Mouse (Mus musculus) thymus, adult 2 months (tissue): ENCODE measurements around the gene Vamp2. TPM values are rescaled to one million over a fixed set of nuclear protein-coding genes. Genes with fewer than 3 reads are reported as not detected.

Source experiments
- DNase-seq: peaks from one replicate; pipeline ENCODE4 v3.0.0; 2021
- H3K27ac ChIP-seq: fragments of 200-500 bp; 2 replicates; pipeline ENCODE4 v1.5.1; 2012; ENCODE audit warnings: low read length, control low read depth; ENCODE audit not compliant: control insufficient read depth, insufficient read depth
- H3K27me3 ChIP-seq: fragments of 200-500 bp; 2 replicates; pipeline ENCODE4 v1.6.1; 2012; ENCODE audit warnings: mild to moderate bottlenecking, low read length, moderate library complexity, mixed read lengths; ENCODE audit not compliant: control insufficient read depth, insufficient read depth
- H3K36me3 ChIP-seq: fragments of 200-500 bp; 2 replicates; pipeline ENCODE4 v1.6.1; 2012; ENCODE audit warnings: mild to moderate bottlenecking, low read length, moderate library complexity; ENCODE audit not compliant: control insufficient read depth, insufficient read depth
- H3K4me1 ChIP-seq: fragments of 200-500 bp; replicated peaks from 2 replicates; pipeline ENCODE4 v1.6.1; 2012; ENCODE audit warnings: low read length; ENCODE audit not compliant: control insufficient read depth, insufficient read depth
- H3K4me3 ChIP-seq: fragments of 200-500 bp; 2 replicates; pipeline ENCODE4 v1.5.1; 2012; ENCODE audit warnings: mild to moderate bottlenecking, low read length, control low read depth, moderate library complexity; ENCODE audit not compliant: control insufficient read depth, insufficient read depth
- CTCF ChIP-seq: fragments of 200-500 bp; IDR thresholded peaks from 2 replicates; pipeline ENCODE4 v1.5.1; 2012; ENCODE audit warnings: mild to moderate bottlenecking, control low read depth, low read length, moderate library complexity, borderline replicate concordance; ENCODE audit not compliant: control insufficient read depth, poor library complexity, insufficient read depth; ENCODE audit errors: extremely low read depth
- POLR2A ChIP-seq: fragments of 200-500 bp; IDR thresholded peaks from 2 replicates; pipeline ENCODE4 v1.6.1; 2012; ENCODE audit warnings: mild to moderate bottlenecking, low read length, control low read depth, moderate library complexity; ENCODE audit not compliant: control insufficient read depth, poor library complexity, insufficient read depth; ENCODE audit errors: extremely low read depth
- WGBS: fragments of 180-500 bp; shearing (Covaris S2); methylation state at CpG from one replicate; pipeline ENCODE4 v1.1.7; 2018; 5-methylcytosine and 5-hydroxymethylcytosine counted together
- polyA plus RNA-seq: library from polyadenylated mRNA; depleted of rRNA; stranded (reverse); fragments of >200 nt; gene quantifications from 2 replicates; pipeline ENCODE4 v1.2.3, GENCODE M21; 2012

Vamp2 gene
- polyA plus RNA-seq, 1 experiment, result 159 TPM

DNA sequence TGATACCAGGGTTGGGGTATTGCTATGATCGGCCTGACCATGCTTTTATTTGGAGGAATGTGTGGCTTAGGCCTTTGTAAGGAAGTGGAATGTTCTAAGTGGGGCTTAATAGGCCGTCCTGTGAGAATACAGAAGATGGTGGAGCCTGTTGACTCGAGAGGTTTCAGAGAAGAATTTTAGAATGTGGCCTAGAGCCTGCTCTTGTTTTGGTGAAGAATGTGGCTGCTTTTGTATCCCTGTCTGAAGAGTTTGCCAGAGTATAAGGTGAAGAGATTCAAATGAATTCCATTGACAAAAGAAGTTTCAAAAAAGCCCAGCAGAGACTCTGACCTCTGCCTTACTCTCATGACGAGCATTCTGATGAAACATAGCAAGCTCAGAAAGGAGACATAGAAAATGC is 36.5 kb upstream of the Vamp2 start:
- peaks cover 16% of the 10 kb centered on the region for H3K4me1 ChIP-seq
- no peaks in the 10 kb centered on the region for H3K27me3 ChIP-seq
- H3K36me3 ChIP-seq, result peaks cover 4% of the 10 kb centered on the region
- H3K27ac ChIP-seq, result no peak overlapping the region
- no peak for DNase-seq
- TF ChIP-seq POLR2A, result no peak
- no peak overlapping the region for H3K4me3 ChIP-seq
- 94% methylated on average over 4 of the region's 4 CpGs for WGBS

DNA sequence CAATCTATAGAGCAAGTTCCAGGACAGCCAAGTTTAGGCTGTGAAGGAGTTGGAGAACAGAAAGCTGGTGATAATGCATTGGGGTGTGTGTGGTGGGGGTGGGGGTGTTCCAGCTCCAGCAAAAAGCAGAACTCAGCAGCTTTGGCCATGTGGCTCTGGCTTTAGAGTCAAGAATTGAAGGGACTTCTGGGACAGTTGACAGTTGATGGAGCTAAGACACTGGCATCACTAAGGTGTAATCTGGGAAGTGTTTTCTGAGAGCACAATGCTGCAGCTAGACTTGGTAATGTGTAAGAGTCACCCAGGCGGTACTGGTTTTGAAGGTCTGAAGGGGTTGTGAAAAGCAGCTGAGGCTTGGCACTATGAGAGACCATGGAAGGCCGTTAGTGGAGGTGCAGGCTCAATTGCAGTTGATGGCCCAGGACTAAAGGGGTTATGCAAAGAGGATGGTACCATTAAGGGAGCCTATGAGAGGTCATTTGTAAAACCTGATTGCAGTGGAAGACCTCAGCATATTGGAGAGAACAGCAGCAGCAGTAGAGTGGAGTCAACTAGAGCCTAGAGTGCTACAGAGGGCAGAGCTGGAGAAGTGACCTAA is 35.4 kb upstream of the Vamp2 start:
- peaks cover 4% of the 10 kb centered on the region for H3K36me3 ChIP-seq
- 99% methylated on average over 2 of the region's 2 CpGs for WGBS
- TF ChIP-seq POLR2A (no peak), CTCF (no peak)

DNA sequence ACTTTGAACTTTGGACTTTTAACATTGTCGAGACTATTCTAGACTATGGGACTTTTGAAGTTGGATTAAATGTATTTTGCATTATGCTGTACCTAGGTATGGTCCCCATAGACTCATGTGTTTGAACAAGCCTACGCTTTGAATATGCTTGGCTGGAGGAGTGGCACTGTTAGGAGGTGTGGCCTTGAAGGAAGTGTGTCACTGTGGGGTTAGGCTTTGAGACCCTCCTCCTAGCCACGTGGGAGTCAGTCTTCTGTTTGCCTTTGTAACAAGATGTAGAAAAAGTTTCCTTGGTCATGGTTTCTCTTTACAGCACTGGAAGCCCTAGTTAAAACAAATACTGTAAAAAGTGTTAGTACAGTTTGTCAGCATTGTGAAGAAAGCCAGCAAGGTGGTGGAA is 34.4 kb upstream of the Vamp2 start:
- no peak overlapping the region for H3K27ac ChIP-seq
- DNase-seq, result no peak
- WGBS, result 31% methylated on average over 3 of the region's 3 CpGs
- H3K4me3 ChIP-seq, result no peak overlapping the region
- TF ChIP-seq CTCF (no peak), POLR2A (no peak)
- no peaks in the 10 kb centered on the region for H3K27me3 ChIP-seq
- peaks cover 4% of the 10 kb centered on the region for H3K36me3 ChIP-seq
- peaks cover 18% of the 10 kb centered on the region for H3K4me1 ChIP-seq

More for the DNA sequence above, 35.4 kb upstream of the Vamp2 start:
- Histone ChIP-seq H3K4me1 (peaks cover 12% of the 10 kb centered on the region), H3K27me3 (no peaks in the 10 kb centered on the region), H3K4me3 (no peak overlapping the region), H3K27ac (no peak overlapping the region)
- no peak for DNase-seq

DNA sequence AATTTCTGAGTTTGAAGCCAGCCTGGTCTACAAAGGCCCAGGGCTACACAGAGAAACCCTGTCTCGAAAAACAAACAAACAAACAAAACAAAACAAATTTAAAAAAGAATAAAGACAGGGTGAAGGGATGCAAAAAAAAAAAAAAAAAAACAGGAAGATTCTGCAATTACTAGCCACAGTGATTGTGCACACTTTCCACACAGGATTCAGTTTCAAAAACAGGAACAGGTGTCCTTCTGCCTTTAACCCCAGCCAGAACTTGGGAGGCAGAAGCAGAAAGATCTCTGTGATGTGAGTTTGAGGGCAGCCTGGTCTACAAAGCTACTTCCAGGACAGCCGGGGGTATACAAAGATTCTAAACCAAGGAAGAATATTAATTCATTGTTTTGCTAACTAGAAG is 30.0 kb upstream of the Vamp2 start:
- Histone ChIP-seq H3K36me3 (no peaks in the 10 kb centered on the region), H3K4me1 (peaks cover 29% of the 10 kb centered on the region), H3K4me3 (peak overlapping the region; percentile 92), H3K27me3 (no peaks in the 10 kb centered on the region), H3K27ac (peak overlapping the region; percentile 75)
- DNase-seq, result no peak
- WGBS, result 51% methylated on average over 2 of the region's 2 CpGs
- TF ChIP-seq CTCF, result no peak
- TF ChIP-seq POLR2A, result no peak

DNA sequence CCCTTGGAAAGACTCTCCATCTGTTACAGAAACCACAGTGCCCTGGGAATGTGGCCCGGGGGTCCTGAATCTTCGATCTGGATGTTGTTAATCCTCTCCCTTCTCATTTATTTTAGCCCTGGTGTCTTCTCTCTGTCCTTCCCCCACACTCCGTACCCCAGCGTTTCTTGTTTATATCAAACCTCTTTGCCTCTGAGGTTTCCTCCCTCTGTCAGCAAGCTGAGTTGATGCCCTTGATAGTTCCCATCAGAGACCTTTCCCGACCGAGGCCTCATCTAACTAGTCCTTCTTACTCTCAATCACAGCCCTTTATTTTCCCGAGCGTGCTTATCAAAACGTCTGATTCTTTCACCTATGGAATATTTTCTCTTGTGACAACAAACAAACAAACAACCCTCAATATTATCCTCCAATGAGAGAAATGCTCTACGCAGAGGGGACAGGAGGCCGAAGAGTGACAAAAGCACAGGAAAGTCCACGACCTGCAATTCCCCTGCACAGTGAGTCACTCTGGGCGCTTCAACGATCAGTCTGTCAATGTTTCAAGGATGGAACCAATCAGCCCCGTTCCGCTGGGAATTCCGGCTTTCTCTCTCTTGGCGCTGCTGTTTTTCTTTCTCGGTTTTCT is 29.4 kb upstream of the Vamp2 start:
- H3K36me3 ChIP-seq, result no peaks in the 10 kb centered on the region
- no peaks in the 10 kb centered on the region for H3K27me3 ChIP-seq
- H3K4me3 ChIP-seq, result peak overlapping the region; percentile 92
- H3K27ac ChIP-seq, result peak overlapping the region; percentile 75
- TF ChIP-seq CTCF, result no peak
- TF ChIP-seq POLR2A, result no peak
- H3K4me1 ChIP-seq, result peaks cover 30% of the 10 kb centered on the region
- no peak for DNase-seq
- WGBS, result under 1% methylated on average over 19 of the region's 19 CpGs

DNA sequence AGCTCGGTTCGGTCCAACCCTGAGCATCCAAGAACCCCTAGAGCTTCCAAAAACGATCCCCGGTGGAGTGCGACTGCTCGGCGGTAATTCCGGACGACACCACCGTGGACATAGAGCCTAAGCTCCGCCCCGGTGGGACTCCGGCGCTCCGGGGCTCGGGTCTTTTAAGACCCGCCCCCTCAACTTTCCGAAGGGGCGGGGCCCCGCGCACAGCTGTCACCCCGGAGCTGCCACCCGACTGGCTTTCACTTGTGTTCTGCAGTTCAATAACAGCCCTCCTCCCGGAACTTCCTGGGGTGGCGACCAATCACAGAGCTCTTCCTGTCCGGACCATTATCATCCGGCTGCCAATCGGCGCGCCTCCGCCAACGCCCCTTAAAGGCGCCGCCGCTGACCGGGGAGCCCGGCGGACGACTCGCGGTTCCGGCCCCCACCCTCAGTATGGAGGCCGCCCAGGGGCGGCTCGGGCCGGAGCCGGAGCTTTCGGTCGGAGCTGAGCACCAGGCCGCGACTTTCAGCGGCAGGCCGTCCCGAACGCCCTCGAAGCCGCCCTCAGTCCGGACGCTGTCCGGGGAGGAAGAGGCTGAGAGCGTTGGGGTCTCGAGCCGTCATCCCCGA is 28.8 kb upstream of the Vamp2 start, which contains the start of gene Borcs6:
Gene Borcs6 (plus strand): TSS at position 361 of the 618 bp plus-strand sequence.
- 0% methylated on average over 64 of the region's 64 CpGs for WGBS
- Histone ChIP-seq H3K36me3 (no peaks in the 10 kb centered on the region), H3K27ac (peak within 1 kb of the TSS; percentile 75), H3K27me3 (no peaks in the 10 kb centered on the region), H3K4me1 (peaks cover 27% of the 10 kb centered on the region), H3K4me3 (peak within 1 kb of the TSS; percentile 92)
- peak; percentile 94 for DNase-seq
- TF ChIP-seq POLR2A (peak; percentile 86), CTCF (peak; percentile 44; the same call in 1 of the 2 replicates)
